Mouse (Mus musculus): ENCODE measurements around the gene A4galt. TPM values are rescaled to one million over a fixed set of nuclear protein-coding genes. Genes with fewer than 3 reads are reported as not detected.

The A4galt gene
- polyA plus RNA-seq, 1 experiment, result 20.4 TPM

DNA sequence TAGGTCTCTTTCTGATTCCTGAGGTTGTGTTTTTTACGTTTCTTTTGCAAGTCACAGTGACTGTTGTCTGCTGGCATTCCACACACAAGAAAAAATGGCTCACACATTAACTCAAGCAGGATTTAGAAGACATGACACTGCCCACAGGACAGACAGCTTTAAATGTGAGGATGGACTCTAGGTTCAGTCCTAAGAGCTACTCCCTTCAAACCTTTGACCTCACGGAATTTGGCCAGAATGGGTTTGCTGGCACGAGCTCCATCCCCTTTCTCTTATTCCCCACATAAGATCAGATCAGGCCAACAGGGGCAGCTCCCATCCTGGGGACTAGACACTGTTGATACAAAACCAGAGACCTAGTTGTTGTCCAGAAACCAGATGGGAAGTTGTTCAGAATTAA, 10.1 kb downstream of the A4galt start:
- no peak for TF ChIP-seq POLR2A (IDR thresholded peaks at IDR 0.05; ENCODE audit: low read depth, low read length)
- H3K27me3 ChIP-seq (ENCODE audit: control insufficient read depth, insufficient read depth, low read length), result no peaks in the 10 kb centered on the region
- no peak for DNase-seq (ENCODE audit: low read depth in 1 of 2, low spot score in 2 of 2)
- H3K4me1 ChIP-seq (ENCODE audit: control insufficient read depth, insufficient read depth, insufficient read length), result no peaks in the 10 kb centered on the region
- no peak overlapping the region for H3K27ac ChIP-seq (ENCODE audit: insufficient read depth, low read length)
- 75% methylated on average over 3 of the region's 3 CpGs for WGBS
- no peak overlapping the region for H3K4me3 ChIP-seq (ENCODE audit: extremely low read depth, insufficient read depth, insufficient read length)
- H3K36me3 ChIP-seq (ENCODE audit: control insufficient read depth, insufficient read depth, low read length), result no peaks in the 10 kb centered on the region

DNA sequence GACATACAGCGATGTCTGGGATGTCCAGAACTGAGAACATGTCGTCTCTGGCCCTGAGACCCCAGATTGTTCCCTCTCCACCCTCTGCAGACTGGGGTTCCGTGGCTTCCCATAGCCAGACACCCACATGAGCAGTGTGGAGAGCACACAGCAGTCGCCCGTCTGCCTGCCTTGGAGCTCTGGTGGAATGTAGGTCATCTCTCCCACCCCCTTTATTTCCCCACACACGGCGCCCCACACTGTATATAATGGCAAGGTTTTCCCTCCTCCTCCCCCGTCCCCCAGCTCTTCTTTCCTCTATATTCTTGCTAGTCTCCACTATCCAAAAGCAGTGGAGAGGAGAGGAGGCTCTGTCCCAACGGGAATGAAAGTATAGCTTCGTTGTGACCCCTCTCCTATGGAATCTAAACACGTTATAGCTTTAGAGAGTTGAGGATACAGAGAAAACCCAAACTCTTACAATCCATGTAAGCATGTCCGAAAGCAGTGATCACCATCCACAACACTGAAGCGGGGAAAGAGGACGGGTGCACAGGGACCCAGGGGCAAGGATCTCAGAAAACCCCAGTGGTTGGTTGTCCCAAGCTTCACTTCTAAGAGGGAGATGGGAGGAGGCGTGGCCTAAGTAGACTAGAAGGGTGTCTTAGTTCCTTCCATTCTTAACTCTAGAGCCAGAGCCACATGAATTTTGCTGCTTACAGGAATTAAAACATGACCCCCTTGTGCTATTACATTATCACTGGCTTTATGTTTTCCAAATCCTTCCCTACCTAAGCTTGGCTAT, 13.9 kb downstream of the A4galt start:
- H3K27me3 ChIP-seq (ENCODE audit: control insufficient read depth, insufficient read depth, low read length), result no peaks in the 10 kb centered on the region
- no peaks in the 10 kb centered on the region for H3K36me3 ChIP-seq (ENCODE audit: control insufficient read depth, insufficient read depth, low read length)
- DNase-seq (ENCODE audit: low read depth in 1 of 2, low spot score in 2 of 2), result no peak
- no peak for TF ChIP-seq CTCF (IDR thresholded peaks at IDR 0.05; ENCODE audit: extremely low read depth, insufficient read depth, insufficient read length, insufficient replicate concordance)
- TF ChIP-seq POLR2A (IDR thresholded peaks at IDR 0.05; ENCODE audit: low read depth, low read length), result no peak
- H3K27ac ChIP-seq (ENCODE audit: insufficient read depth, low read length), result no peak overlapping the region
- no peak overlapping the region for H3K4me3 ChIP-seq (ENCODE audit: extremely low read depth, insufficient read depth, insufficient read length)
- WGBS, result 76% methylated on average over 15 of the region's 15 CpGs
- no peaks in the 10 kb centered on the region for H3K4me1 ChIP-seq (ENCODE audit: control insufficient read depth, insufficient read depth, insufficient read length)

GRCm38 (mm10) chr15:83236824-83237223, 14.8 kb downstream of the A4galt start:
- H3K27ac ChIP-seq (ENCODE audit: insufficient read depth, low read length), result no peak overlapping the region
- TF ChIP-seq POLR2A (IDR thresholded peaks at IDR 0.05; ENCODE audit: low read depth, low read length) (no peak), CTCF (IDR thresholded peaks at IDR 0.05; ENCODE audit: extremely low read depth, insufficient read depth, insufficient read length, insufficient replicate concordance) (no peak)
- no peaks in the 10 kb centered on the region for H3K36me3 ChIP-seq (ENCODE audit: control insufficient read depth, insufficient read depth, low read length)
- H3K4me1 ChIP-seq (ENCODE audit: control insufficient read depth, insufficient read depth, insufficient read length), result no peaks in the 10 kb centered on the region
- no peaks in the 10 kb centered on the region for H3K27me3 ChIP-seq (ENCODE audit: control insufficient read depth, insufficient read depth, low read length)
- WGBS, result 0% methylated on average over 1 of the region's 1 CpGs
- no peak overlapping the region for H3K4me3 ChIP-seq (ENCODE audit: extremely low read depth, insufficient read depth, insufficient read length)
- no peak for DNase-seq (ENCODE audit: low read depth in 1 of 2, low spot score in 2 of 2)

- no peak overlapping the region for H3K27ac ChIP-seq (ENCODE audit: insufficient read depth, low read length)
- no peaks in the 10 kb centered on the region for H3K36me3 ChIP-seq (ENCODE audit: control insufficient read depth, insufficient read depth, low read length)
- no peak for DNase-seq (ENCODE audit: low read depth in 1 of 2, low spot score in 2 of 2)
- H3K4me1 ChIP-seq (ENCODE audit: control insufficient read depth, insufficient read depth, insufficient read length), result no peaks in the 10 kb centered on the region
- no peaks in the 10 kb centered on the region for H3K27me3 ChIP-seq (ENCODE audit: control insufficient read depth, insufficient read depth, low read length)
- WGBS, result 75% methylated on average over 4 of the region's 4 CpGs
- TF ChIP-seq POLR2A (IDR thresholded peaks at IDR 0.05; ENCODE audit: low read depth, low read length), result no peak
- no peak overlapping the region for H3K4me3 ChIP-seq (ENCODE audit: extremely low read depth, insufficient read depth, insufficient read length)
Measured at GRCm38 (mm10) chr15:83233219-83233992, 18.2 kb downstream of the A4galt start.

DNA sequence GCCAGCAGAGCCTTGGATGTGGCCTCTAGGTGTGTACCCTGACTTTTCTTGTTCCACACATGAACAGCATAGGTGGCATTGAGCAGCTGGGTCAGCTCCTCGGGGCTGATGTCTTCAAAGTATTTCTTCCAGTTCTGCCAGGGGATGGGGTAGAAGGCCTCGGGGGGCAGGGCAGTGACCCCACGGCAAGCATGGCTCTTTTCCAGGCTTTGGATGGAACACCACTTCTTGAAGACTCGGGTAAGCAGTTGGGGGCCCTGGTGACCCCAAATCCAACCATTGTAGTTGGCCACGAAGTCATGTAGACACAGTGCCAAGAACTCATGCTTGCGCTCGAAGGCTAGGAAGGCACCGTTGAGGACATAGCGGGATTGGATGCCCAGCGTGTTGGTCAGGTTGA, 24.0 kb downstream of the A4galt start:
- H3K27ac ChIP-seq (ENCODE audit: insufficient read depth, low read length), result no peak overlapping the region

GRCm38 (mm10) chr15:83226871-83227270, 24.7 kb downstream of the A4galt start:
- H3K4me1 ChIP-seq (ENCODE audit: control insufficient read depth, insufficient read depth, insufficient read length), result peaks cover under 1% of the 10 kb centered on the region; the same call in 1 of the 2 replicates
- no peak for TF ChIP-seq CTCF (IDR thresholded peaks at IDR 0.05; ENCODE audit: extremely low read depth, insufficient read depth, insufficient read length, insufficient replicate concordance)
- no peak for TF ChIP-seq POLR2A (IDR thresholded peaks at IDR 0.05; ENCODE audit: low read depth, low read length)
- H3K27me3 ChIP-seq (ENCODE audit: control insufficient read depth, insufficient read depth, low read length), result no peaks in the 10 kb centered on the region
- no peak overlapping the region for H3K4me3 ChIP-seq (ENCODE audit: extremely low read depth, insufficient read depth, insufficient read length)
- WGBS, result 86% methylated on average over 5 of the region's 5 CpGs
- no peaks in the 10 kb centered on the region for H3K36me3 ChIP-seq (ENCODE audit: control insufficient read depth, insufficient read depth, low read length)
- H3K27ac ChIP-seq (ENCODE audit: insufficient read depth, low read length), result no peak overlapping the region
- no peak for DNase-seq (ENCODE audit: low read depth in 1 of 2, low spot score in 2 of 2)

More for the DNA sequence above, 24.0 kb downstream of the A4galt start:
- Histone ChIP-seq H3K4me1 (ENCODE audit: control insufficient read depth, insufficient read depth, insufficient read length) (no peaks in the 10 kb centered on the region; the same call in 1 of the 2 replicates), H3K27me3 (ENCODE audit: control insufficient read depth, insufficient read depth, low read length) (no peaks in the 10 kb centered on the region), H3K4me3 (ENCODE audit: extremely low read depth, insufficient read depth, insufficient read length) (no peak overlapping the region), H3K36me3 (ENCODE audit: control insufficient read depth, insufficient read depth, low read length) (no peaks in the 10 kb centered on the region)
- no peak for DNase-seq (ENCODE audit: low read depth in 1 of 2, low spot score in 2 of 2)
- 89% methylated on average over 10 of the region's 10 CpGs for WGBS
- TF ChIP-seq CTCF (IDR thresholded peaks at IDR 0.05; ENCODE audit: extremely low read depth, insufficient read depth, insufficient read length, insufficient replicate concordance) (no peak), POLR2A (IDR thresholded peaks at IDR 0.05; ENCODE audit: low read depth, low read length) (no peak)
